Mouse (Mus musculus): ENCODE data around the gene Izumo4. TPM values are rescaled to one million over a fixed set of nuclear protein-coding genes. Genes with fewer than 3 reads are reported as not detected.

The Izumo4 gene
- polyA plus RNA-seq, 1 experiment from 2014 or later = 15.5 TPM

Other genes with a start within 250 kb of the Izumo4 start
- gene Onecut3, start 207.3 kb upstream of the Izumo4 start, polyA plus RNA-seq (2014; fragmentation: Nextera tagmentation; extraction: Ambion mirVana) = 0.04 and 0.09 TPM in 2 replicates
- gene Atp8b3, start 163.1 kb upstream of the Izumo4 start, polyA plus RNA-seq (2014; fragmentation: Nextera tagmentation; extraction: Ambion mirVana) = 0.18 and 0.32 TPM in 2 replicates
- gene Rexo1, start 140.6 kb upstream of the Izumo4 start, polyA plus RNA-seq (2014; fragmentation: Nextera tagmentation; extraction: Ambion mirVana) = 28.9 and 31.5 TPM in 2 replicates
- gene Klf16, start 124.9 kb upstream of the Izumo4 start, polyA plus RNA-seq (2014; fragmentation: Nextera tagmentation; extraction: Ambion mirVana) = 9.7 and 12.1 TPM in 2 replicates
- gene Abhd17a, start 111.8 kb upstream of the Izumo4 start, polyA plus RNA-seq (2014; fragmentation: Nextera tagmentation; extraction: Ambion mirVana) = 99.4 and 114 TPM in 2 replicates
- 108 and 111 TPM in 2 replicates for gene Scamp4, start 99.3 kb upstream of the Izumo4 start, polyA plus RNA-seq (2014; fragmentation: Nextera tagmentation; extraction: Ambion mirVana)
- gene Adat3, start 99.3 kb upstream of the Izumo4 start, polyA plus RNA-seq (2014; fragmentation: Nextera tagmentation; extraction: Ambion mirVana) = 9.2 and 10.1 TPM in 2 replicates
- gene Gm49322, start 96.2 kb upstream of the Izumo4 start, polyA plus RNA-seq (2014; fragmentation: Nextera tagmentation; extraction: Ambion mirVana) = 3.0 and 3.1 TPM in 2 replicates
- gene Csnk1g2, start 79.3 kb upstream of the Izumo4 start, polyA plus RNA-seq (2014; fragmentation: Nextera tagmentation; extraction: Ambion mirVana) = 66.5 and 116 TPM in 2 replicates
- gene Btbd2, start 45.1 kb upstream of the Izumo4 start, polyA plus RNA-seq (2014; fragmentation: Nextera tagmentation; extraction: Ambion mirVana) = 55.8 and 73.1 TPM in 2 replicates
- gene Mknk2, start 24.1 kb upstream of the Izumo4 start, polyA plus RNA-seq (2014; fragmentation: Nextera tagmentation; extraction: Ambion mirVana) = 68.2 and 71.1 TPM in 2 replicates
- 38.6 and 47.1 TPM in 2 replicates for gene Mob3a, start 207 bp upstream of the Izumo4 start, polyA plus RNA-seq (2014; fragmentation: Nextera tagmentation; extraction: Ambion mirVana)
- 74.1 and 77.4 TPM in 2 replicates for gene Ap3d1, start 40.1 kb downstream of the Izumo4 start, polyA plus RNA-seq (2014; fragmentation: Nextera tagmentation; extraction: Ambion mirVana)
- gene Dot1l, start 53.0 kb downstream of the Izumo4 start, polyA plus RNA-seq (2014; fragmentation: Nextera tagmentation; extraction: Ambion mirVana) = 21.1 and 22.7 TPM in 2 replicates
- 85.4 and 89.3 TPM in 2 replicates for gene Sf3a2, start 96.0 kb downstream of the Izumo4 start, polyA plus RNA-seq (2014; fragmentation: Nextera tagmentation; extraction: Ambion mirVana)
- gene Plekhj1, start 96.4 kb downstream of the Izumo4 start, polyA plus RNA-seq (2014; fragmentation: Nextera tagmentation; extraction: Ambion mirVana) = 125 TPM in 2 replicates
- gene Amh, start 103.1 kb downstream of the Izumo4 start, polyA plus RNA-seq (2014; fragmentation: Nextera tagmentation; extraction: Ambion mirVana) = 0.11 TPM in 1 of 2 replicates, not detected in the other
- gene Jsrp1, start 111.3 kb downstream of the Izumo4 start, polyA plus RNA-seq (2014; fragmentation: Nextera tagmentation; extraction: Ambion mirVana) = 0.83 and 0.95 TPM in 2 replicates
- 1,692 and 1,787 TPM in 2 replicates for gene Oaz1, start 124.5 kb downstream of the Izumo4 start, polyA plus RNA-seq (2014; fragmentation: Nextera tagmentation; extraction: Ambion mirVana)
- gene Lingo3, start 141.9 kb downstream of the Izumo4 start, polyA plus RNA-seq (2014; fragmentation: Nextera tagmentation; extraction: Ambion mirVana) = 0.07 and 0.20 TPM in 2 replicates
- 406 and 412 TPM in 2 replicates for gene Lsm7, start 153.0 kb downstream of the Izumo4 start, polyA plus RNA-seq (2014; fragmentation: Nextera tagmentation; extraction: Ambion mirVana)
- 27.0 and 30.6 TPM in 2 replicates for gene Sppl2b, start 153.1 kb downstream of the Izumo4 start, polyA plus RNA-seq (2014; fragmentation: Nextera tagmentation; extraction: Ambion mirVana)
- 0.04 TPM in 1 of 2 replicates, not detected in the other for gene Tmprss9, start 169.7 kb downstream of the Izumo4 start, polyA plus RNA-seq (2014; fragmentation: Nextera tagmentation; extraction: Ambion mirVana)
- 392 and 393 TPM in 2 replicates for gene Timm13, start 198.8 kb downstream of the Izumo4 start, polyA plus RNA-seq (2014; fragmentation: Nextera tagmentation; extraction: Ambion mirVana)
- 15.5 and 18.3 TPM in 2 replicates for gene Lmnb2, start 216.1 kb downstream of the Izumo4 start, polyA plus RNA-seq (2014; fragmentation: Nextera tagmentation; extraction: Ambion mirVana)
- gene Gadd45b, start 227.9 kb downstream of the Izumo4 start, polyA plus RNA-seq (2014; fragmentation: Nextera tagmentation; extraction: Ambion mirVana) = 18.2 and 21.2 TPM in 2 replicates

All from intestine, embryonic 14.5 days (tissue).